Mouse (Mus musculus) embryo, embryonic 9.5 days (tissue): Measurements from ENCODE around the gene Pik3r1.
A peak's percentile ranks its signal among the peaks of the same experiment; 100 is the strongest.

Experiments used
- DNase-seq: peaks from one replicate; pipeline ENCODE4 v3.0.0-alpha.2; 2017; ENCODE audit errors: extremely low spot score

Pik3r1 gene

GRCm38 (mm10) chr13:101767809-101768629 lies at the start of gene Pik3r1:
Gene Pik3r1 (minus strand): TSS chr13:101768217.
- DNase-seq, result peak; percentile 99

GRCm38 (mm10) chr13:101813267-101813900 lies 45.4 kb upstream of the Pik3r1 start:
- DNase-seq, result peak; percentile 82

GRCm38 (mm10) chr13:101812341-101812740 lies 44.3 kb upstream of the Pik3r1 start:
- DNase-seq, result no peak

DNA sequence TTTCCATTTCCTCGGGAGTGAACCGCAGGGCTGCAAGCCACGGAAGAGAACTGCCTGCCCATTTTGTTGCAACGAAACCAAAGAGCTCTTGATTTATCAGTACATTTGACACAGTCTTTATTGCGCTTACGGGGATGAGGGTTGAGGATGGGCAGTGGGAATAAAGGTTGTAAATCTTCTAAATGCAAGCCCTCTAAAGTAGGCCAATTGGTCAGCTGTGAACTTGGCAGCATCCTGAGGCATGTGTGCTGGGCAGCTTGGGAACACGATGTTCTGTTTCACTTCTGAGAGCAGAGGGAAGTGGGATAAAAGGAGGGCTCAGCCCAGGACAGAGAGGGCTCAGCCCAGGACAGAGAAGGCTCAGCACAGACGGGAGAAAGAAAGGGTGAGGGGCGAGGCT lies 43.9 kb upstream of the Pik3r1 start:
- peak; percentile 37 for DNase-seq

DNA sequence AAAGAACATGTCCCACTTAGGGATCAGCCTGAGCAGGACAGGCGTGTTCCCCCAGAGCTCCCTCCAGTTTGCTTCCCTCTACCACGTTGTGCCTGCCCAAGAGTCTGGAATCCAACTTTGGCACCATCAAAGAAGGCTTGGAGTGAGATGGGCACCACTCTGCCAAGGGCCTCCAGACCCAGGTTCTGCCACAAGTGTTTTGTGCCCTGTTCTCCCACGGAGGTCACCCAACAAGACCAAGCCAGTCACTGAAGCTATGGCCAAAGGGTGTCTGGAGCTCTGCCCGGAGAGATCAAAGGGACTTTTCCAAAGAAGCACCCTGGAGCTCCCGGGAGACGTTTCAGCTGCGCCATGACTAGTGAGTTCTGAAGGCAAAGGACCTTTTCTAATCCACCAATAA lies 42.6 kb upstream of the Pik3r1 start:
- no peak for DNase-seq

- no peak for DNase-seq
These were observed 41.8 kb upstream of the Pik3r1 start for GRCm38 (mm10) chr13:101809796-101810195.

DNA sequence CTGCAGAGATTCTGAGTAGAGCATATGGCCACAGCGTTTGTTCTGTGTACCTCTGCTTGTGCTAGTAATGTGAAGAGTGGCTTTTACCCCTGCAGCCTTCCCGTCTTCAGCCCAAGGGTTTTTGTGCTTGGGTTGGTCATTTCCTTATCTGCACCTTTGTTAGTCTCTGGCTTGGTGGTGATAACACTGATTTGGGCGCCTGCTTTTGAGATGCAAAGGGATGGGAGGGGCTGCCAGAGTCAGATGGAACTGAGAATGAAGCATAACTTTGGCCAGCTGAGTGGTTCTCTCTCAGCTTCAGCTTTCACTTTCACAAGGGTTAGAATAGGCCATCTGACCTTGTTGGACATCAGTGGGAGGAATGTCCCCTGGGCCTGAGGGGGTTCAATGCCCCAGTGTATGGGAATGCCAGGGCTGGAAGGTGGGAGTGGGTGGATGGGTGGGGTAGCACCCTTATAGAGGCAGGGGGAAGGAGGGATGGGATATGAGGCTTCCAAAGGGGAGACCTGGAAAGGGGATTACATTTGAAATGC lies 37.6 kb upstream of the Pik3r1 start:
- DNase-seq, result no peak

- DNase-seq, result peak; percentile 81
These were observed 33.6 kb upstream of the Pik3r1 start for GRCm38 (mm10) chr13:101801372-101802186.

- no peak for DNase-seq
These were observed 32.9 kb upstream of the Pik3r1 start for GRCm38 (mm10) chr13:101800833-101801371.

GRCm38 (mm10) chr13:101800021-101800596 lies 32.1 kb upstream of the Pik3r1 start:
- no peak for DNase-seq

DNA sequence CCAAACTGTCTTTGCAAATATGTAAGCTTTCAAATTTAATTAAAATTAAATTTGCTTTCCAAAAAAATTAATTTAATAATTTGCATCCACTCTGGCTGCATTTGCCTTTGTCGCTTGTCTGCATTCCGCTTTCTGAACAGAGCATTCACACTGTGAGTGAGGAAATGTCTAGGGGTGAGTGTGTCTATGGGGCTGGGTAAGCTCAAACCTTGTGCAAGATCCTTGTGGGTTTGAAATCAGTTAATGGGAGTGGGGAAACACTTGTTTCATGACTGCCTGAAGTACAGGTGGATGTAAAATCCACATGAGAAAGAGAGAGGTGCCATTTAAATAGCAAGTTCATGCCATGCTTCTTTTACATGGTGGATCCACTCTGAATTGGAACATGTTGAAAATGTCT lies 31.3 kb upstream of the Pik3r1 start:
- no peak for DNase-seq

DNA sequence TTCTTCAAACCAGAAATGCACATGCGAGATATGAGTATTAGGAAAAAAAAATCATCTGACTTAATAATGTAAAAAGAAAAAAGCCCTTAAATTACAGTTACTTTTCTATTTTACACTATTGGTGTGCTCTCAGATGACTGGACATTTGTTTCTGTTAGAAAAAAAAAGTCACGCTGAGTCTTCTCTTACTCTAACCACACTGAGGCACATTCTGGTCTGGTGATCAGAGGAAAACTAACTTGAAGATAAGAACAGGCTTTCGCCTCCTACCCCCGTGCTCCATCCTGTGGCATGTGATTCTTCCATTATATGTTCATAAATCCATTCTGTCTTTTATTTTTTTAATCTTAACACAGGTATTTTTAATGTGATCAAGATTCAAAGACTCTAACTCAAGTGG lies 30.5 kb upstream of the Pik3r1 start:
- no peak for DNase-seq

DNA sequence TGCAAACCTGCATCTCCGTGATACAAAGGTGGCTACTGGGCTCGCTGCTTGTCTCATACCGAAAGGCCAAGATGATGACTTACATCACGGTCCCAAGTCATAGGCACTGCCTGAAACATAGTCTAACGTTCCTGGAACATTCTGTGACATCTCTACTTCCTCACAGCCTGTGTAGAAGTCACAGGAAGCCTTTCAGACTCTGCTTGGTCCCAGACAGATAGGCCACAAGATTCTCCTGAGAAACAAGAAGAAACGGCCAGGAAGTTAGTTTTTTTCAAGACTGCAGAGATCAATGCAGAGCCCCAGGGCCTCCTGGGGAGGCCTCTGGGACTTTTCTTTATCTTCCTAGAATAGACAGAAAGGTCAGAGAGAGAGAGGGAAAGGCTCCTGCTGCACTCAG lies 29.0 kb upstream of the Pik3r1 start:
- DNase-seq, result no peak

DNA sequence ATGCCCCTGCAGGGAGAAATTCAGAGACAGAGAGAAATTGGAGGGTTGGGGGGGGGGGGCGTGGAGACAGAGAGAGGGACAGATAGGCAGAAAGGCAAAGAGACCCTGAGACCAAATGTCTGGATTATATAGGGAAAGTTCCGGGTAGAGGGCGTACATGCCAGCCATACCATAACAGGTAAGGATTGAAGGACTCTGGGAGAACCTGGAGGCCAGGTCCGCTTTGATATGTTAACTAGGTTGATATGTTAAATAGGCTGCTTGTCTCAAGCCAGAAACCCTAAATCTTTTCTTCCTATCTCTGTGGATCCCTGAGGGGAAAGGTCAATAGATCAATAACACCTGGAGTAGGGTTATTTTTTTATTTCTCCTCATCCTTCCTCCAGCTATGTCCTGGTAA lies 17.7 kb upstream of the Pik3r1 start:
- DNase-seq, result no peak

- DNase-seq, result no peak
These were observed 16.8 kb upstream of the Pik3r1 start for GRCm38 (mm10) chr13:101784651-101785289.

DNA sequence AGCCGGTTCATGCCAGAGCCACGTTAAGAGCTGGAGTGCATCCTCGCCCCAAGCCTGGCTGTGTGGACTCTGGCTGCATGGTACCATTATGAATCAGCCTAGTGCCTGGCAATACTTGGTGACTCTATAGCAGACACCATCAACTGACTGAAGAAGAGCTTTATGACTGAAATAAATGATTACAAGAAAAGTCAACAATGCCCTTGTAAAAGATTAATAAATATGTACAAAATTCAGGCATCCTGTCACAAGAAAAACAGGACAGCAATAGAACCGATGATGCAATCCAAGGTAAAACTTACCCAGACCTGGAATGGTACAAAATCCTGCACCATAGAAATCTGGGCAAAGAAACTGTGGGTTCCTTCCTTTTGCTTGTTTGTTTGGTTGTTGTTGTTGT lies 11.0 kb upstream of the Pik3r1 start:
- DNase-seq, result no peak

GRCm38 (mm10) chr13:101777851-101778250 lies 9.8 kb upstream of the Pik3r1 start:
- DNase-seq, result no peak

DNA sequence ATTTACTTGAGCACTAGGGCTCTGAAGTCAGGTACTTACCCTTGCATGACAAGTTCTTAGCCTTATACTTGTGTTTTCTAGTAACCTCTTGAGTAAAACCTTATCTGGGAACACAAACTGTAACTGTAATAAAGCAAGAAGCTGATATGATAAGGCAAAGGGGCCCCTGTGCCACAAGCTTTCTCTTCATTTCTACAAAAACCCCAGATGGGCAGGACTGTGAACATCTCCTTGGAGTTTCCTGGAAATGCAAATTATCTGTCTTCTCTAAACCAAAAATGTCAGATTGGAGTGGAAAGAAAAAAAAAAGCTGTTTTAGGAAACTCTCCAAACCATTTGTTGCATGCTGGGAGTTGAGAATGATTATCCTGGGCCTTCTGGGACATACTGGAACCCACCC lies 3.1 kb upstream of the Pik3r1 start:
- DNase-seq, result no peak

DNA sequence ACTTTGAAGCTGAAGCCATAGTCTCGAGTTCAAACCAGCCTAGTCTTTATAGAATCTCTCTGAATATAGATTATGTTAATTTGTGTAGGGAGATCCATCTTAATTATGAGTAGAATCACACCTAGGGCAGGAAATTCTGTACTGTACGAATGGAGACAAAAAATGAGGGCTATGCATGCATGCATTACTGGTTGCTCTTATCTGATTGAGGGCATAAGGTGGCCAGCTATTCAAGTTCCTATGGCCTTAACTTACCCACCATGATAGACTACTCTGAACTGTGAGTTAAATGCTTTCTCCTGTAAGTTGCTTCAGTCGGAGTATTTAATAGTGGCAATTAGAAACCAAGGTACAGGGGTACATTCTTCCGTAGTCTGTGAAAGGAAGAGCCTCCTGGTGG lies 1.9 kb upstream of the Pik3r1 start:
- DNase-seq, result no peak

DNA sequence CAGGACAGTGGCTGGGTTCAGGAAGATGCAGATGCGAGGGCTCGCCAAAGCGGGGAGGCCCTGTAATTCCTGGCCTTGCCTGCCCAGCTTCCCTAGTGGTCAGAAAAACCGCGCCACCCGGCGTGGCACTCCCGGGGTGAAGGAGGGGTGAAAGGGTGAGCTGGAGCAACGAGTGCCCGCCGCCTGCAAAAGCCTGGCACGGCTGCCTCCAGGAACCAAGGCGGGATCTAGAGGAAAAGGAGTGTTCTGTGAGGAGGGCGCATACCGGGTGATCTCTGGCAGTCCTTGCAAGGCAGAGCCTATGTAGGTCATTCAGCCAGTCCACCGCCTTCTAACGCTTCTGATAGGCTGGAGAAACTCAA lies 594 bp upstream of the Pik3r1 start:
- DNase-seq, result no peak
